Mouse (Mus musculus): ENCODE measurements at regions not wholly inside any gene's neighbourhood (a gene's known extent, or its start where the extent isn't known, plus 50 kb on each side); places are given as distances from the start of the nearest gene placed in this dataset.

- DNase-seq (ENCODE audit: low read depth, low spot score), result no peak
Observed at GRCm38 (mm10) chr11:56290651-56291578, 250.1 kb upstream of the Nmur2 start.

GRCm38 (mm10) chr11:56285575-56286260 lies 244.9 kb upstream of the Nmur2 start:
- DNase-seq (ENCODE audit: low read depth, low spot score), result no peak

GRCm38 (mm10) chr11:56281201-56281600 lies 240.4 kb upstream of the Nmur2 start:
- DNase-seq (ENCODE audit: low read depth, low spot score), result no peak

- DNase-seq (ENCODE audit: low read depth, low spot score), result no peak
Observed at GRCm38 (mm10) chr11:56280216-56280615, 239.4 kb upstream of the Nmur2 start.

GRCm38 (mm10) chr11:56269915-56270493 lies 229.2 kb upstream of the Nmur2 start:
- no peak for DNase-seq (ENCODE audit: low read depth, low spot score)

GRCm38 (mm10) chr11:56262726-56263125 lies 221.9 kb upstream of the Nmur2 start:
- no peak for DNase-seq (ENCODE audit: low read depth, low spot score)

GRCm38 (mm10) chr11:56256356-56256755 lies 215.5 kb upstream of the Nmur2 start:
- DNase-seq (ENCODE audit: low read depth, low spot score), result no peak

- DNase-seq (ENCODE audit: low read depth, low spot score), result no peak
Observed at GRCm38 (mm10) chr11:56254437-56254836, 213.6 kb upstream of the Nmur2 start.

GRCm38 (mm10) chr11:56247333-56247823 lies 206.6 kb upstream of the Nmur2 start:
- DNase-seq (ENCODE audit: low read depth, low spot score), result no peak

- DNase-seq (ENCODE audit: low read depth, low spot score), result peak; percentile 61
Observed at GRCm38 (mm10) chr11:56246549-56247332, 205.9 kb upstream of the Nmur2 start.

- DNase-seq (ENCODE audit: low read depth, low spot score), result no peak
Observed at GRCm38 (mm10) chr11:56244951-56245350, 204.1 kb upstream of the Nmur2 start.

GRCm38 (mm10) chr11:56243447-56243846 lies 202.6 kb upstream of the Nmur2 start:
- DNase-seq (ENCODE audit: low read depth, low spot score), result no peak

- no peak for DNase-seq (ENCODE audit: low read depth, low spot score)
Observed at GRCm38 (mm10) chr11:56238745-56239144, 197.9 kb upstream of the Nmur2 start.

- DNase-seq (ENCODE audit: low read depth, low spot score), result no peak
Observed at GRCm38 (mm10) chr11:56224999-56225398, 184.2 kb upstream of the Nmur2 start.

- DNase-seq (ENCODE audit: low read depth, low spot score), result no peak
Observed at GRCm38 (mm10) chr11:56215706-56216105, 174.9 kb upstream of the Nmur2 start.

GRCm38 (mm10) chr11:56201844-56202243 lies 161.0 kb upstream of the Nmur2 start:
- DNase-seq (ENCODE audit: low read depth, low spot score), result no peak

GRCm38 (mm10) chr11:56195316-56195715 lies 154.5 kb upstream of the Nmur2 start:
- DNase-seq (ENCODE audit: low read depth, low spot score), result no peak

- no peak for DNase-seq (ENCODE audit: low read depth, low spot score)
Observed at GRCm38 (mm10) chr11:56193426-56193825, 152.6 kb upstream of the Nmur2 start.

- no peak for DNase-seq (ENCODE audit: low read depth, low spot score)
Observed at GRCm38 (mm10) chr11:56173895-56174294, 133.1 kb upstream of the Nmur2 start.

- DNase-seq (ENCODE audit: low read depth, low spot score), result no peak
Observed at GRCm38 (mm10) chr11:56173246-56173645, 132.4 kb upstream of the Nmur2 start.

- DNase-seq (ENCODE audit: low read depth, low spot score), result no peak
Observed at GRCm38 (mm10) chr11:56169576-56169975, 128.8 kb upstream of the Nmur2 start.

Measured in ES-CJ7 (cell line).